Mouse (Mus musculus) thymus, adult 2 months (tissue): ENCODE measurements around the gene Uhrf1.
A peak's percentile ranks its signal among the peaks of the same experiment; 100 is the strongest.

Experiments used
- CTCF ChIP-seq: fragments of 200-500 bp; IDR thresholded peaks from 2 replicates; pipeline ENCODE4 v1.5.1; 2012; ENCODE audit warnings: mild to moderate bottlenecking, control low read depth, low read length, moderate library complexity, borderline replicate concordance; ENCODE audit not compliant: control insufficient read depth, poor library complexity, insufficient read depth; ENCODE audit errors: extremely low read depth
- POLR2A ChIP-seq: fragments of 200-500 bp; IDR thresholded peaks from 2 replicates; pipeline ENCODE4 v1.6.1; 2012; ENCODE audit warnings: mild to moderate bottlenecking, low read length, control low read depth, moderate library complexity; ENCODE audit not compliant: control insufficient read depth, poor library complexity, insufficient read depth; ENCODE audit errors: extremely low read depth

GRCm38 (mm10) chr17:56276643-56277566, 26.2 kb upstream of the Uhrf1 start, which contains the start of gene Ticam1:
- 0 out of 2 replicates have a peak, but pooled peaks have one; percentile 16 for TF ChIP-seq POLR2A
- TF ChIP-seq CTCF: peak; percentile 46; the same call in 1 of the 2 replicates
